Mouse (Mus musculus) cerebellum, postnatal 25 days (tissue): ENCODE results near the gene Umad1.
"Not testable (repeated sequence)": the region's sequence is repeated elsewhere in the genome, so short reads cannot be mapped to it uniquely, and the experiment has no call there.

Source experiments
- DNase-seq, 2 experiments: peaks; one replicate each; pipeline ENCODE4 v3.0.0; 2021; ENCODE audit warnings: mixed read lengths in 2 of 2

The Umad1 gene

DNA sequence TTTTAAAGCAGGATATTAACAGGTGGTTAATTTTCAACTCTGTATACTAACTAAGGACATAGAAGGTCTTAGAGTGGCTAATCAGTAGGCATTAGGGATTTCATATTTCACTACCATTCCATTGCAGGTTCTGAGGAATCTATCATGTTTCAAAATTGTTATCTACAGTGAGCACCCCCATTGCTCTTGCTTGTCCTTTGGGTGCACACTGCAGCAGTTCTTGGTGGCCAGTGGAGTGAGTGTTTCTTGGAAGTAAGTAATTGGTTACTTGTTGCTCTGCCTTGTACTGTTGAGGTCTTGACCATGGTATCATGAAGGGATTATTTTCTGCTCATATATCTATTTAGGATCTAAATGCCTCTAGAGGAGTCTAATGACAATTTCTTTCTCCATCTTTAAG, 57.1 kb downstream of the Umad1 start:
- no peak for DNase-seq

- no peak for DNase-seq
These were observed 60.5 kb downstream of the Umad1 start for GRCm38 (mm10) chr6:8319591-8319990.

GRCm38 (mm10) chr6:8331496-8331895, 72.4 kb downstream of the Umad1 start:
- not testable (repeated sequence) for DNase-seq

- no peak for DNase-seq
These were observed 74.3 kb downstream of the Umad1 start for GRCm38 (mm10) chr6:8333380-8333779.

GRCm38 (mm10) chr6:8336487-8337390, 77.7 kb downstream of the Umad1 start:
- no peak for DNase-seq

DNA sequence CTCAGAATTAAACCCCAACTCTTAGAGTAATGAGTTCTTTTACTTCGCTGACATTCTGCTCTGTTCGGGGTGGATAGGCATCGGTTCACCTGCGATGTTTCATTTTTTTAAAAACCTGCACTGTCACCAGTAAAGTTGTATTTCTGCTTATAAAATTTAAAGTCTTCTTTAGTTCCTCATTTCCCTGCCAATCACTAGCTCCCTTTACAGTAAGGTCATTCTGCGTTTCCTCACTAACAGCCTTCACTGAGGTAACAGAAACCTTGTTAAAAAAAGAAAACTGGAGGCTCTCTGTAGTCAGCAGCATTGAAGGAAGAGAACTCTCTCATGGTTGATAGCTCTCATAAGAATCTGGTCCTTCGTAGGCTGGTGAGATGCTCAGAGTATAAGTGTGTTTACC, 80.4 kb downstream of the Umad1 start:
- no peak for DNase-seq

- DNase-seq: no peak
These were observed 84.2 kb downstream of the Umad1 start for GRCm38 (mm10) chr6:8343271-8343670.

- DNase-seq: no peak
These were observed 86.2 kb downstream of the Umad1 start for GRCm38 (mm10) chr6:8345219-8345856.

DNA sequence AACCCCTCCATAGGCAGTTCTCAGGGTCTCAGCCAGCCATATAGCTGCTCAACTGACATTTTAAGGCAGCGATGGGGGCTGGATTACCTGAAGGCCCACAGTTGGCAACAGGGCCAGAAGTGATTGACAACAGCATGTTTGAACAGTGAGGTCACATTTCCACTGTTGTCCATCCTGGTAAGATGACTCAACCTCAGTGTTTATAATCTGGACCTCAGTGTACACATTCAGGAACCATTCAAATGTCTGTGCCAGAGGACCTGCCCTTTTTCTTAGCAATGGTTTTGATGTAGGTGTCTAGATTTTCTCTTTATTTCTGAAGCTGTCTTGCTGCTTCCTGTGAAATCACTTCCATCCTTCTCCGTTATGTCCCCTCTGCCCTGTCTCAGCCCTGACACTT, 88.1 kb downstream of the Umad1 start:
- DNase-seq: no peak

DNA sequence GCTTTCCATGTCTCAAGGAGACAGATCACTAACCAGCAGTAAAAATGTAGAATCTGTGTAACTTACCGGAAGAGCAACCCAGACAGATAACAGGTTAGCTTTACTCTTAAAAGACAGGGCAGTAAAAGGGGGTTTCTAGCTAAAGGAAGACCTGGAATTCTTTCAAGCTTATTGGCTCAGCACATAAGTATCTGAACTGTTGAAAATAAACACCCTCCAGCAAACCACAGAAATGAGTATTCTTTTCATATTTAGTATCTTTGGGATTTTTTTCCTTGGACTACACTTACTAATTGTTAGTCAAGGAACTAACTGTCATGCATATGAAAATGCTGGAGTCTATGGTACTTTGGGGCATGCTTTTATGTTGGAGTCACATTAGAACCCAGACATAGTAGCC, 89.3 kb downstream of the Umad1 start:
- no peak for DNase-seq

- no peak for DNase-seq
These were observed 90.1 kb downstream of the Umad1 start for GRCm38 (mm10) chr6:8349060-8349670.

DNA sequence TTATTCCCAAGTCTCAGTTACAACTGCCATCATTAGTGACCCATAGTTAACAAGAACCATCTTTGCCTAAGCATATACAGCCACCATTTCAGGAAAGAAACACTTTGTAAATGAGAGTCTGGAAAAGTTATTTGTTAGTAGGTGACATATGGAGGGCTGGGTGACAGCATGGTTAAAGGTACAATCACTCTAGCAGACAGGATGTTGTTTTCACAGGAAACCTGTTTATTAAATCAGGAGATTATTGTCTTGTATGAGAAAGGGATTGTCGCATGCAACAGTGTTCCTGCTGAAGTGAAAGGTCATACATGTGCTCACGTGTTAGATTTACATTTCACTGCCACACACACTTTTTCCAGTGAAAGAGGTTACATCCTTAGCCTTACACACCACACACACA, 92.4 kb downstream of the Umad1 start:
- DNase-seq: no peak

DNA sequence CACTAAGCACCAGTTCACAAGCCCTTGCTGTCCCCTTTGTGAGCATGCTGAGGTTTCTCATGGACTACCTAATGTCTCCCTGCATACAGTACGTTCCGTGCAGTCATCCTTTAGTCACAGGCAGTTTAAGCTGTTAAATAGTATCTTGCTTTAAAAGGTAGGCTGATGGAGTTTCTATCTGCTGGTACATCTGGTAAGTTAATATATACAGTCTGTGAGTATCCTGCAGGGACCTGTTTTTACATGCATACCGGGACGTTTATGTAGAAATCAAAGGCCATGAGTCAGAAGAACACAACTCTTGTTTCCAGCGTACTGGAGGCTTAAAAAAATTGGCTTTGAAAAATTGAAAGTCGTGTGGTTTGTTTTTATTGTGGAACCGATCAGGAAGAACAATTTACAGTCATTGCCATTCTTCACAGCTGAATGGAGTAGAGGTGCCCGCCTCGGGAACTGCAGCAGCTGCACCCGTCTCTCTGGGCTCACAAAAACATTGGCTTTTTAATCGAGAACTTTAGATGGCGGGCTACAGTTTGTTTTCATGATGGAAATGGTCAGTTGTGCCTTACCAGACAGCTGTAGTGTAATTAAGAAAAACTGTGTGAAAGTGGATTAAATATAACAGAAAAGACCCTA, 93.6 kb downstream of the Umad1 start:
- DNase-seq: no peak

GRCm38 (mm10) chr6:8353461-8353860, 94.4 kb downstream of the Umad1 start:
- no peak for DNase-seq

GRCm38 (mm10) chr6:8354846-8355245, 95.8 kb downstream of the Umad1 start:
- DNase-seq: no peak

DNA sequence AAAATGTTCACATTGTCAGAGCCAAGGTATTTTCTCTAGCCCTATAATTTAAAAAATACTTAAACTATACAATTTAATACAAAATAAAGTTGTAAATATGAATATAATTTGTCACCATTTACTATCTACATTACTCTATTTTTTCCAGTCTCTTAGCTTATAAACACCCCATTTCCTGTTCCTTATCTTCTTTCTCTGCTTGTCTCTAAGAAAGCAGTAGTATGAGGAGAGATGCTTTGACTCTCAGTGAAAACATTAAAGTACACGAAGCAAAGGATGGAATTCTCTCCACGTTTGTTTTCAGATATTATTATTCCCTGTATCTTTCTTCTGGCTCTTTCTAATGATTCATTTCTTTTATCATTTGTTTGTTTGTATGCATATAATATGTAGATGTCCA, 99.1 kb downstream of the Umad1 start:
- DNase-seq: no peak

- DNase-seq: no peak
These were observed 99.7 kb downstream of the Umad1 start for GRCm38 (mm10) chr6:8358782-8359181.

- no peak for DNase-seq
These were observed 101.7 kb downstream of the Umad1 start for GRCm38 (mm10) chr6:8360805-8361204.

DNA sequence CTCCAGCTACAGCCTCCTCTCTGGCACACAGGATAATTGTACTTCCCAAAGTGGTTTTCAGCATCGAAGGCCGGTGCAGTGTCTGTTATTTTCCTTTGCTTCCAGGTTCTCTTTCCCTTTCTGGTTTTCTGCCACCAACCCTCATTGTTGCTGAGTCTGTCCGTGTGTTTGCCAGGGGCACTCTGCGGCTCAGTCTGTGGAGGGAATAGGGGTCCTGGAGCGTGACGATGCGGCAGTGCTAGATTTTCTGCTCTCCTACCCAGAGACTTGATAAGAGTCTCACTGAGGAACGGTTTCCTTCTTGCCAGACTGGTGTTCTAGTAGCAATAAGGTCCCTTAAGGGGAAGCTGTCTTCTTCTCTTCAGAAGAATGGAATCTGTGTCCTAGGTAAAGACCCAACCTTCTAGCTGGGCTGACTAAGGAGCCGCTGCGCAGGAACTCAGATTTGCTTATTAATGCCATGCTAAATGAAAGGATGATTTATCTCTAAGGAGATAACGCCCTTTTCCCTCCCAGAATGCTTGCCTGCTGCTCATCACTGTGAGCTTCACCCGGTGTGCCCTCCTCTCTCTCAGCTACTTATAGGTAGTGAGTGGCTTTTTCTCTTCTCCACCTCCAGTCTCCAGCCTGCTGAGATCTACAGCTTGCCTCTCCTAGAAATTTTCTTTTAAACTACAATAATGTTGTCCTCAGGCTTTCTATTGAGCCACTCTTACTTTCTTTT, 105.1 kb downstream of the Umad1 start:
- DNase-seq: peak; percentile 12 to 19

GRCm38 (mm10) chr6:8364757-8365150, 105.7 kb downstream of the Umad1 start:
- DNase-seq: no peak

DNA sequence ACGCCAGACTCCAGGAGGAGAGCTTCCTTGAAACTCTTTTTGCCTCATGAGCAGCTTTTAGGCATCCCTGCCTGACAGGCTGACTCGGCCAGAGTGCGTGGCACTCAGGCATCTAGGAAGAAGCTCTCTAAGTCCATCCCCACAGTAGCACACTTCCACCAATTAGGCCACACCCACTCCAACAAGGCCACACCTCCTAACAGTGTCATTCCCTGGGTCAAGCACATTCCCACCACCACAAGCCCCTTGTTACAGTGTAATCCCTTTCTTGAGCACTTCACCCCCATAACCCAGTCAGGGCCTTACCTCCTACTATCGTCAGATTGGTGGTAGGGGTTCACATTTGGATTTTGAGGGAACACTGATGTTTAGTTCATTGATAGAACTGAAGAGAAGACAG, 108.6 kb downstream of the Umad1 start:
- DNase-seq: no peak

- no peak for DNase-seq
These were observed 109.2 kb downstream of the Umad1 start for GRCm38 (mm10) chr6:8368198-8368864.
